Mouse (Mus musculus) cerebellum, adult 2 months (tissue): ENCODE results near the gene Cdh23.

Source experiments
- CTCF ChIP-seq: fragments of 200-500 bp; IDR thresholded peaks from 2 replicates; pipeline ENCODE4 v1.5.1; 2011; ENCODE audit warnings: low read depth, mild to moderate bottlenecking, control low read depth, low read length, moderate library complexity, borderline replicate concordance; ENCODE audit not compliant: insufficient read depth
- POLR2A ChIP-seq: fragments of 200-500 bp; IDR thresholded peaks from 2 replicates; pipeline ENCODE4 v1.6.1; 2011; ENCODE audit warnings: low read length, control low read depth, borderline replicate concordance; ENCODE audit not compliant: insufficient read depth

- TF ChIP-seq POLR2A, result no peak
- TF ChIP-seq CTCF, result no peak
Measured at GRCm38 (mm10) chr10:60585691-60586090, 110.6 kb downstream of the Cdh23 start.
